Mouse (Mus musculus) CH12.LX (cell line): Measurements from ENCODE around the gene Adrb1. TPM values are rescaled to one million over a fixed set of nuclear protein-coding genes. Genes with fewer than 3 reads are reported as not detected.

Experiments
- DNase-seq: peaks from one replicate; pipeline ENCODE4 v3.0.0-alpha.2; 2013; ENCODE audit errors: extremely low read depth
- H3K27ac ChIP-seq: 2 replicates; pipeline ENCODE4 v1.5.1; 2012; ENCODE audit warnings: low read depth, mild to moderate bottlenecking, control low read depth, moderate library complexity; ENCODE audit not compliant: insufficient read depth
- H3K27me3 ChIP-seq: replicated peaks from 2 replicates; pipeline ENCODE3; 2012; ENCODE audit warnings: inconsistent platforms
- H3K36me3 ChIP-seq, 2 experiments: replicated peaks in 1 of 2; 2 replicates each; pipeline versions ENCODE3 to v1.6.1; 2012; ENCODE audit warnings: inconsistent platforms in 1 of 2, low read length in 1 of 2, mild to moderate bottlenecking in 1 of 2, mixed read lengths in 1 of 2, moderate library complexity in 1 of 2; ENCODE audit not compliant: control insufficient read depth in 1 of 2, insufficient read depth in 1 of 2
- H3K4me1 ChIP-seq, 2 experiments: 2 replicates each; pipeline ENCODE4 v1.6.1; 2012; ENCODE audit warnings: inconsistent platforms in 1 of 2, moderate library complexity in 1 of 2; ENCODE audit not compliant: insufficient read depth in 2 of 2, control insufficient read depth in 1 of 2
- H3K4me2 ChIP-seq: 2 replicates; pipeline ENCODE4 v1.6.1; 2012; ENCODE audit warnings: low read depth, mild to moderate bottlenecking, control low read depth; ENCODE audit not compliant: poor library complexity, insufficient read depth, severe bottlenecking
- H3K4me3 ChIP-seq, 3 experiments: fragments of 150-350 bp in 1 of 3; sonication (generic) in 1 of 3; replicated peaks in 1 of 3; 2 replicates each; pipeline versions ENCODE3 to v1.5.1; 2011 to 2012; ENCODE audit warnings: low read depth in 2 of 3, low read length in 2 of 3, mild to moderate bottlenecking in 2 of 3, moderate library complexity in 2 of 3, control low read depth in 1 of 3, improper control_type of control experiment in 1 of 3, inconsistent platforms in 1 of 3, mixed read lengths in 1 of 3; ENCODE audit not compliant: poor library complexity in 1 of 3
- H3K79me2 ChIP-seq: replicated peaks from 2 replicates; pipeline ENCODE4 v1.6.1; 2012; ENCODE audit warnings: mild to moderate bottlenecking, moderate library complexity; ENCODE audit not compliant: control insufficient read depth, poor library complexity, insufficient read depth, severe bottlenecking; ENCODE audit errors: extremely low read depth
- H3K9ac ChIP-seq: 2 replicates; pipeline ENCODE4 v1.6.1; 2012; ENCODE audit warnings: low read depth, mild to moderate bottlenecking, control low read depth, moderate library complexity; ENCODE audit not compliant: insufficient read depth
- H3K9me3 ChIP-seq: replicated peaks from 2 replicates; pipeline ENCODE3; 2012; ENCODE audit warnings: low read length, inconsistent platforms, mixed read lengths
- BHLHE40 ChIP-seq: IDR thresholded peaks from 2 replicates; pipeline ENCODE4 v1.6.1; 2011; ENCODE audit warnings: mild to moderate bottlenecking, low read depth, low read length, improper control_type of control experiment
- CHD1 ChIP-seq: IDR thresholded peaks from 2 replicates; pipeline ENCODE4 v1.6.1; 2012; ENCODE audit warnings: low read depth, low read length, improper control_type of control experiment, inconsistent platforms
- CTCF ChIP-seq, 2 experiments: IDR thresholded peaks in 1 of 2; conservative IDR thresholded peaks in 1 of 2; 2 replicates each; pipeline ENCODE4 v1.5.1; 2011 to 2012; ENCODE audit warnings: low read depth in 2 of 2, low read length in 2 of 2, improper control_type of control experiment in 1 of 2, inconsistent platforms in 1 of 2, mild to moderate bottlenecking in 1 of 2, moderate library complexity in 1 of 2
- E2F4 ChIP-seq: IDR thresholded peaks from 2 replicates; pipeline ENCODE4 v1.6.1; 2011; ENCODE audit warnings: low read depth, low read length, improper control_type of control experiment; ENCODE audit not compliant: insufficient replicate concordance
- ELF1 ChIP-seq: IDR thresholded peaks from 2 replicates; pipeline ENCODE4 v1.6.1; 2014; ENCODE audit warnings: low read depth, mild to moderate bottlenecking, inconsistent platforms, low read length, improper control_type of control experiment
- EP300 ChIP-seq: IDR thresholded peaks from 2 replicates; pipeline ENCODE4 v1.6.1; 2011; ENCODE audit warnings: low read length, improper control_type of control experiment
- GABPA ChIP-seq: IDR thresholded peaks from 2 replicates; pipeline ENCODE4 v1.6.1; 2012; ENCODE audit warnings: low read depth, low read length, improper control_type of control experiment, inconsistent platforms; ENCODE audit not compliant: insufficient replicate concordance
- HCFC1 ChIP-seq: IDR thresholded peaks from 2 replicates; pipeline ENCODE4 v1.6.1; 2012; ENCODE audit warnings: low read depth, mild to moderate bottlenecking, inconsistent platforms, low read length, improper control_type of control experiment
- IRF4 ChIP-seq: IDR thresholded peaks from 2 replicates; pipeline ENCODE4 v1.6.1; 2014; ENCODE audit warnings: low read depth, mild to moderate bottlenecking, inconsistent platforms, low read length, improper control_type of control experiment
- JUND ChIP-seq: conservative IDR thresholded peaks from 2 replicates; pipeline ENCODE4 v1.6.1; 2011; ENCODE audit warnings: low read depth, low read length, improper control_type of control experiment
- KAT2A ChIP-seq: IDR thresholded peaks from 2 replicates; pipeline ENCODE4 v1.6.1; 2012; ENCODE audit warnings: low read length, improper control_type of control experiment, inconsistent platforms; ENCODE audit not compliant: insufficient replicate concordance
- MAFK ChIP-seq: IDR thresholded peaks from 2 replicates; pipeline ENCODE4 v1.6.1; 2011; ENCODE audit warnings: low read length, improper control_type of control experiment; ENCODE audit not compliant: insufficient replicate concordance
- MAX ChIP-seq: IDR thresholded peaks from 2 replicates; pipeline ENCODE4 v1.6.1; 2011; ENCODE audit warnings: low read length, improper control_type of control experiment
- MEF2A ChIP-seq: IDR thresholded peaks from 2 replicates; pipeline ENCODE4 v1.6.1; 2014; ENCODE audit warnings: low read depth, mild to moderate bottlenecking, inconsistent platforms, low read length, improper control_type of control experiment, borderline replicate concordance
- NELFE ChIP-seq: IDR thresholded peaks from 2 replicates; pipeline ENCODE4 v1.6.1; 2011; ENCODE audit warnings: low read depth, low read length, improper control_type of control experiment
- NRF1 ChIP-seq: IDR thresholded peaks from 2 replicates; pipeline ENCODE4 v1.6.1; 2014; ENCODE audit warnings: low read depth, mild to moderate bottlenecking, inconsistent platforms, low read length, improper control_type of control experiment, moderate library complexity
- PAX5 ChIP-seq: IDR thresholded peaks from 2 replicates; pipeline ENCODE4 v1.6.1; 2012; ENCODE audit warnings: low read length, inconsistent platforms, mixed read lengths
- POLR2A ChIP-seq: IDR thresholded peaks from 2 replicates; pipeline ENCODE4 v1.6.1; 2011; ENCODE audit warnings: low read depth, mild to moderate bottlenecking, improper control_type of control experiment, low read length
- POLR2AphosphoS2 ChIP-seq: IDR thresholded peaks from 2 replicates; pipeline ENCODE4 v1.6.1; 2011; ENCODE audit warnings: low read depth, low read length, improper control_type of control experiment
- RAD21 ChIP-seq: IDR thresholded peaks from 2 replicates; pipeline ENCODE4 v1.6.1; 2011; ENCODE audit warnings: low read depth, mild to moderate bottlenecking, low read length, improper control_type of control experiment, moderate library complexity
- RCOR1 ChIP-seq: conservative IDR thresholded peaks from 2 replicates; pipeline ENCODE4 v1.6.1; 2012; ENCODE audit warnings: low read depth, mild to moderate bottlenecking, inconsistent platforms, low read length, improper control_type of control experiment
- SMC3 ChIP-seq: IDR thresholded peaks from 2 replicates; pipeline ENCODE4 v1.6.1; 2011; ENCODE audit warnings: low read depth, low read length, improper control_type of control experiment
- UBTF ChIP-seq: IDR thresholded peaks from 2 replicates; pipeline ENCODE4 v1.6.1; 2012; ENCODE audit warnings: low read depth, mild to moderate bottlenecking, inconsistent platforms, low read length, improper control_type of control experiment, moderate library complexity
- USF1 ChIP-seq: IDR thresholded peaks from 2 replicates; pipeline ENCODE4 v1.6.1; 2014; ENCODE audit warnings: low read depth, mild to moderate bottlenecking, inconsistent platforms, low read length, improper control_type of control experiment
- USF2 ChIP-seq: conservative IDR thresholded peaks from 2 replicates; pipeline ENCODE4 v1.6.1; 2011; ENCODE audit warnings: low read depth, low read length, improper control_type of control experiment
- ZMIZ1 ChIP-seq: IDR thresholded peaks from 2 replicates; pipeline ENCODE4 v1.6.1; 2012; ENCODE audit warnings: low read depth, mild to moderate bottlenecking, inconsistent platforms, low read length, improper control_type of control experiment
- dilution Hi-C: fragments of 300-500 bp; cut with MboI; formaldehyde crosslinking; loops from 2 replicates; pipeline ENCODE4 v1.14.3; 2020; ENCODE audit warnings: low sequenced_read_pairs; ENCODE audit not compliant: extremely low pct_unique_long_range_greater_than_20kb, extremely low pct_ligation_motif_present
- in situ Hi-C: fragments of 300-500 bp; cut with MboI; formaldehyde crosslinking; loops from 3 replicates; pipeline ENCODE4 v1.14.3; 2019; ENCODE audit warnings: low sequenced_read_pairs, low pct_ligation_motif_present, low pct_unique_long_range_greater_than_20kb, mixed read lengths
- polyA plus RNA-seq: library from polyadenylated mRNA; unstranded; fragments of >175 nt; gene quantifications from 2 replicates; pipeline ENCODE4 v1.2.1, GENCODE M21; 2012; ENCODE audit warnings: low read depth; ENCODE audit not compliant: insufficient read length
- total RNA-seq, 2 experiments: library from RNA; depleted of rRNA; stranded (reverse); fragments of 300-350 nt in 1 of 2; fragments of >200 nt in 1 of 2; gene quantifications; 2 replicates each; pipeline ENCODE4 v1.2.3; 2012 to 2014

The Adrb1 gene
- total and polyA plus RNA-seq, 3 experiments: not detected

DNA sequence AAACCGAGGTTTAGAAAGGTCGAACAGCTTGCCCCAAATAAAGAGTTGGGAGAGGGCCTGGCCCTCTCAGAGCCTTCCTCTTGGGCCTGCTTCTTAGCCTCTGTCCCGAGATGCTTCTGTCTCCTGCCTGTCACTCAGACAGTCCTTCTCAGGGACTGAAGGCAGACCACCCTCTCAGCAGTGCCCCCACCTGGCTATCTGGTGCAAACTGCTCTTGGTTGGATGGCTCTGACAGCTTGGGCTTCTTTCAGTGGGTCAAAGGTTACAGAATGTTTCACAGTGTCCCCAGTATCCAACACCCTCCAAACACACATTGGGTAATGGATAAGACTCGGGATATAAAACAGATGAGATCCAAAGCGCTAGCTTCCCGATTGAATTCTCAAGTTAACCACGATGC is 23.1 kb downstream of the Adrb1 start:
- Histone ChIP-seq H3K36me3 (no peaks in the 10 kb centered on the region), H3K4me3 (no peak overlapping the region), H3K4me1 (peaks cover 12 to 37% of the 10 kb centered on the region in 2 experiments), H3K79me2 (no peaks in the 10 kb centered on the region), H3K9ac (no peak overlapping the region), H3K9me3 (no peaks in the 10 kb centered on the region), H3K27me3 (peaks cover 15% of the 10 kb centered on the region), H3K4me2 (no peak overlapping the region), H3K27ac (no peak overlapping the region)
- in situ Hi-C loops (no loop called here), dilution Hi-C loops (no loop called here)
- peak; percentile 34 for TF ChIP-seq RAD21
- TF ChIP-seq NELFE: no peak
- TF ChIP-seq MAX: no peak
- no peak for TF ChIP-seq USF1
- TF ChIP-seq ZMIZ1: no peak
- TF ChIP-seq E2F4: no peak
- TF ChIP-seq JUND: no peak
- TF ChIP-seq SMC3: peak; percentile 41
- peak; percentile 12 to 53; a peak in 2 of 4 replicates for TF ChIP-seq CTCF (conservative IDR thresholded peaks at IDR 0.05 in 1 of 2, IDR thresholded peaks at IDR 0.05 in 1 of 2; ENCODE audit: low read depth in 2 of 2, low read length in 2 of 2)
- no peak for TF ChIP-seq RCOR1
- DNase-seq: no peak

DNA sequence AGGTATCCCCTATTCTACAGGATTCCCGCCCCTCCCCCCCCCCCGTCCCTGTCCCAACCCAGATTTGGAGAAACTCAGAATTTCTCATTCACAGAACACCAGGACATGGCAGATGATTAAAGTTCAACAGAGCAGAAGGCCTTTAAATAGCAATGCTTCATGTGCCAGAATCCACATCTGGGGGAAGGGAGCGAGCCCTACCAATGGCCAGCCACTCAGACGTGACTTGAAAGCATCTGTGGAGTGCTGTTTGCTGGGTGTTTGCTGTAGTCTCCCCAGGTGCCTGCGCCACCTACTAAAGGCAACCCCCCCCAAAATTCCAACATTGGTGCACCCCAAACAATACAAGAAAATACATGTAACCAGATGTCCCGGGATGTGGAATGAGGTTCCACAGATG is 23.5 kb downstream of the Adrb1 start:
- DNase-seq: no peak
- Histone ChIP-seq H3K9me3 (no peaks in the 10 kb centered on the region), H3K27me3 (peaks cover 15% of the 10 kb centered on the region), H3K9ac (no peak overlapping the region), H3K4me3 (no peak overlapping the region), H3K79me2 (no peaks in the 10 kb centered on the region), H3K4me1 (peaks cover 12 to 37% of the 10 kb centered on the region in 2 experiments), H3K36me3 (no peaks in the 10 kb centered on the region), H3K4me2 (no peak overlapping the region), H3K27ac (no peak overlapping the region)
- dilution Hi-C loops (no loop called here), in situ Hi-C loops (no loop called here)
- TF ChIP-seq ELF1 (no peak), E2F4 (no peak), KAT2A (no peak), GABPA (no peak), NRF1 (no peak), BHLHE40 (no peak), MEF2A (no peak), EP300 (no peak), CHD1 (no peak), ZMIZ1 (no peak), USF2 (no peak), HCFC1 (no peak), PAX5 (no peak), POLR2AphosphoS2 (no peak), USF1 (no peak), IRF4 (no peak), UBTF (no peak), POLR2A (no peak), CTCF (conservative IDR thresholded peaks at IDR 0.05 in 1 of 2, IDR thresholded peaks at IDR 0.05 in 1 of 2; ENCODE audit: low read depth in 2 of 2, low read length in 2 of 2) (no peak), MAFK (no peak)
